Mouse (Mus musculus): ENCODE results near the gene Cd1d1.

GRCm38 (mm10) chr3:86962665-86963435 lies 36.4 kb downstream of the Cd1d1 start:
- no peak for TF ChIP-seq CTCF (IDR thresholded peaks at IDR 0.05; ENCODE audit: low read depth, low read length)
- no peak for TF ChIP-seq GATA1 (IDR thresholded peaks at IDR 0.05; ENCODE audit: borderline replicate concordance, low read length)
- no peak for TF ChIP-seq POLR2AphosphoS5 (IDR thresholded peaks at IDR 0.05; ENCODE audit: insufficient replicate concordance, low read depth, low read length)

Measured in G1E (cell line).